Mouse (Mus musculus): ENCODE data around the gene D930020B18Rik.

DNA sequence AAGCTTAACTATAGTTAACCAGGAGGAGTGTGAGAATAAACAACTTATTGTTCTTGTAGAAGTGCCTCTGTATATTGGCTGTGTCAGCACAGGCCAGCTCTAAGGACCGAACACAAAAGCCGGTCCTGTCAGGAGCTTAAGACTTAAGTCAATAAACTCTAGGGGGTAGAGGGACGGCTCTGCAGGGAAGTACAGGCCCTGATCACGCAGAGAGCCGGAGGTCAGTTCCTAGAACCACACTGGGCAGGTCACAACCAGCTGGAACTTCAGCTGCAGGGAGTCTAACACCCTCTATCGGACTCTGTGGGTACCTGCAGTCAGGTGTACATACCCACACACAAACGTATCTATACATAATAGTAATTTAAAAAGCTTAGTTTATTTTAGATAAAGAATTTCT is 25.5 kb upstream of the D930020B18Rik start:
- TF ChIP-seq POLR2A (IDR thresholded peaks at IDR 0.05; ENCODE audit: control insufficient read depth, extremely low read depth, insufficient read depth, low read length, poor library complexity), result no peak
- no peak for TF ChIP-seq CTCF (IDR thresholded peaks at IDR 0.05; ENCODE audit: borderline replicate concordance, control insufficient read depth, extremely low read depth, insufficient read depth, low read length, poor library complexity)

All from thymus, adult 2 months (tissue).